Mouse (Mus musculus): Measurements from ENCODE around the gene Kansl1.

GRCm38 (mm10) chr11:104432251-104432650 is 36.4 kb downstream of the Kansl1 start:
- no peak for TF ChIP-seq TCF12 (IDR thresholded peaks at IDR 0.05; ENCODE audit: insufficient read depth, poor library complexity, severe bottlenecking)
- TF ChIP-seq USF1 (IDR thresholded peaks at IDR 0.05; ENCODE audit: low read depth): no peak
